Mouse (Mus musculus) CD4-positive, CD25-positive, alpha-beta regulatory T cell, adult 2 months (primary cell): ENCODE results near the gene Foxd3.
A peak's percentile ranks its signal among the peaks of the same experiment; 100 is the strongest.

Experiments used
- DNase-seq: peaks from one replicate; pipeline ENCODE4 v3.0.0-alpha.2; 2012; ENCODE audit warnings: low read depth, low spot score

Foxd3 gene

GRCm38 (mm10) chr4:99657430-99657820, 1.3 kb downstream of the Foxd3 start:
- DNase-seq = no peak

GRCm38 (mm10) chr4:99657831-99658470, 1.9 kb downstream of the Foxd3 start:
- DNase-seq = no peak

GRCm38 (mm10) chr4:99658881-99659280, 2.8 kb downstream of the Foxd3 start:
- no peak for DNase-seq

- DNase-seq = no peak
Observed at GRCm38 (mm10) chr4:99659361-99660072, 3.4 kb downstream of the Foxd3 start.

GRCm38 (mm10) chr4:99660073-99660611, 4.0 kb downstream of the Foxd3 start:
- DNase-seq = no peak

GRCm38 (mm10) chr4:99660981-99661380, 4.9 kb downstream of the Foxd3 start:
- peak; percentile 71 for DNase-seq

- no peak for DNase-seq
Observed at GRCm38 (mm10) chr4:99661956-99662355, 5.9 kb downstream of the Foxd3 start.

- no peak for DNase-seq
Observed at GRCm38 (mm10) chr4:99662431-99662830, 6.3 kb downstream of the Foxd3 start.

GRCm38 (mm10) chr4:99662841-99663567, 6.9 kb downstream of the Foxd3 start:
- no peak for DNase-seq

GRCm38 (mm10) chr4:99663710-99664109, 7.6 kb downstream of the Foxd3 start:
- no peak for DNase-seq

GRCm38 (mm10) chr4:99670203-99670851, 14.2 kb downstream of the Foxd3 start:
- no peak for DNase-seq

GRCm38 (mm10) chr4:99675191-99675590, 19.1 kb downstream of the Foxd3 start:
- no peak for DNase-seq

GRCm38 (mm10) chr4:99683941-99684340, 27.8 kb downstream of the Foxd3 start:
- no peak for DNase-seq

GRCm38 (mm10) chr4:99686308-99686707, 30.2 kb downstream of the Foxd3 start:
- DNase-seq = no peak
